Mouse (Mus musculus) embryonic facial prominence, embryonic 13.5 days (tissue): ENCODE results near the gene Stac. TPM values are rescaled to one million over a fixed set of nuclear protein-coding genes. Genes with fewer than 3 reads are reported as not detected.

ENCODE experiments used
- ATAC-seq: fragments of 200-750 bp; cut with Nextera tagmentation; 2 replicates; pipeline ENCODE4 v1.8.0; 2017; ENCODE audit warnings: low read depth; ENCODE audit not compliant: insufficient number of reproducible peaks, insufficient read depth, low FRiP score, low TSS enrichment
- H3K27ac ChIP-seq: fragments of 300-500 bp; sonication (generic); 2 replicates; pipeline ENCODE4 v1.5.1; 2015; ENCODE audit warnings: moderate library complexity, mild to moderate bottlenecking, inconsistent platforms
- H3K27me3 ChIP-seq: fragments of 300-500 bp; sonication (generic); 2 replicates; pipeline ENCODE4 v1.6.1; 2015; ENCODE audit warnings: mild to moderate bottlenecking, inconsistent platforms
- H3K36me3 ChIP-seq: fragments of 300-500 bp; sonication (generic); 2 replicates; pipeline ENCODE4 v1.6.1; 2015; ENCODE audit warnings: mild to moderate bottlenecking, inconsistent platforms
- H3K4me1 ChIP-seq: fragments of 300-500 bp; sonication (generic); 2 replicates; pipeline ENCODE4 v1.6.1; 2015; ENCODE audit warnings: inconsistent platforms
- H3K4me2 ChIP-seq: fragments of 300-500 bp; sonication (generic); 2 replicates; pipeline ENCODE4 v1.6.1; 2015; ENCODE audit warnings: moderate library complexity, mild to moderate bottlenecking, inconsistent platforms
- H3K4me3 ChIP-seq: fragments of 300-500 bp; sonication (generic); 2 replicates; pipeline ENCODE4 v1.5.1; 2015; ENCODE audit warnings: mild to moderate bottlenecking, inconsistent platforms
- H3K9ac ChIP-seq: fragments of 300-500 bp; sonication (generic); 2 replicates; pipeline ENCODE4 v1.6.1; 2015; ENCODE audit warnings: mild to moderate bottlenecking, inconsistent platforms
- H3K9me3 ChIP-seq: fragments of 300-500 bp; sonication (generic); 2 replicates; pipeline ENCODE4 v1.6.1; 2016; ENCODE audit warnings: inconsistent platforms
- WGBS: fragments of 180-500 bp; shearing (Covaris S2); methylation state at CpG from one replicate; pipeline ENCODE4 v1.1.7; 2015; ENCODE audit warnings: mixed read lengths; 5-methylcytosine and 5-hydroxymethylcytosine counted together
- polyA plus RNA-seq: library from polyadenylated mRNA; unstranded; fragments of >200 nt; fragmentation: Nextera tagmentation; extraction: Ambion mirVana; gene quantifications from 2 replicates; pipeline ENCODE4 v1.2.1, GENCODE M21; 2015

Stac gene
- polyA plus RNA-seq, 1 experiment from 2014 or later: 4.5 TPM

GRCm38 (mm10) chr9:111550281-111550962, 139.7 kb downstream of the Stac start:
- no peak overlapping the region for H3K4me2 ChIP-seq
- no peak for ATAC-seq
- 79% methylated on average over 21 of the region's 21 CpGs for whole genome bisulfite sequencing

GRCm38 (mm10) chr9:111542663-111543062, 147.5 kb downstream of the Stac start:
- no peak overlapping the region for H3K27ac ChIP-seq
- H3K27me3 ChIP-seq: no peaks in the 10 kb centered on the region
- H3K36me3 ChIP-seq: no peaks in the 10 kb centered on the region
- H3K9ac ChIP-seq: no peak overlapping the region
- H3K4me3 ChIP-seq: no peak overlapping the region
- no peak overlapping the region for H3K4me2 ChIP-seq
- no peaks in the 10 kb centered on the region for H3K9me3 ChIP-seq
- no peak for ATAC-seq
- 78% methylated on average over 6 of the region's 6 CpGs for WGBS
- H3K4me1 ChIP-seq: peaks cover 9% of the 10 kb centered on the region

More at GRCm38 (mm10) chr9:111550281-111550962, 139.7 kb downstream of the Stac start:
- Histone ChIP-seq H3K27ac (no peak overlapping the region), H3K27me3 (no peaks in the 10 kb centered on the region), H3K4me1 (peaks cover 13% of the 10 kb centered on the region), H3K4me3 (no peak overlapping the region), H3K36me3 (no peaks in the 10 kb centered on the region), H3K9ac (no peak overlapping the region), H3K9me3 (no peaks in the 10 kb centered on the region)

GRCm38 (mm10) chr9:111535445-111536064, 154.6 kb downstream of the Stac start:
- H3K4me1 ChIP-seq: no peaks in the 10 kb centered on the region
- no peak for ATAC-seq
- H3K9me3 ChIP-seq: no peaks in the 10 kb centered on the region
- no peaks in the 10 kb centered on the region for H3K27me3 ChIP-seq
- 81% methylated on average over 8 of the region's 8 CpGs for WGBS
- H3K36me3 ChIP-seq: no peaks in the 10 kb centered on the region
- H3K4me3 ChIP-seq: no peak overlapping the region
- no peak overlapping the region for H3K9ac ChIP-seq
- no peak overlapping the region for H3K27ac ChIP-seq
- no peak overlapping the region for H3K4me2 ChIP-seq

- no peaks in the 10 kb centered on the region for H3K4me1 ChIP-seq
- no peak for ATAC-seq
- H3K4me3 ChIP-seq: no peak overlapping the region
- no peaks in the 10 kb centered on the region for H3K36me3 ChIP-seq
- no peak overlapping the region for H3K9ac ChIP-seq
- no peaks in the 10 kb centered on the region for H3K27me3 ChIP-seq
- no peaks in the 10 kb centered on the region for H3K9me3 ChIP-seq
- H3K27ac ChIP-seq: no peak overlapping the region
- H3K4me2 ChIP-seq: no peak overlapping the region
- WGBS: 80% methylated on average over 7 of the region's 7 CpGs
Observed at GRCm38 (mm10) chr9:111534744-111535423, 155.3 kb downstream of the Stac start.

DNA sequence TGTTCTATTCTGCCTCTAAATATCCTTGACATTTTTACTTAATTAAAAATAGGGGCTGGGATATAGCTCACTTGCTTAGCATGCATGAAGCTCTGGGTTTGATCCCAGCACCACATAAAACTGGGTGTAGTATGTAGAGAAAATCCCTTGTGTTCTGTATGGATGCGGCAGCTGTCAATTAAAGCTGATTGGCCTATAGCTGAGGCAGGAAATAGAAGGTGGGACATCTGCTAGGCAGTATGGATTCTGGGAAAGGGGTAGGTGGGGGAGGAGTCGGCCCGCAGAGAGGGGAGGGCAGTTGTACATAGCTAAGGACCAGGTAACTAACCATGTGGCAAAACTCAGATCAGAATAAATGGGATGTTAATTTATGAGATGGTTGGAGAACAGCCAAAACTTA, 166.3 kb downstream of the Stac start:
- WGBS: 93% methylated on average over 3 of the region's 3 CpGs
- no peak overlapping the region for H3K9ac ChIP-seq
- ATAC-seq: no peak

GRCm38 (mm10) chr9:111523111-111523510, 167.0 kb downstream of the Stac start:
- H3K9me3 ChIP-seq: no peaks in the 10 kb centered on the region
- H3K27ac ChIP-seq: no peak overlapping the region
- WGBS: 90% methylated on average over 11 of the region's 11 CpGs
- no peaks in the 10 kb centered on the region for H3K36me3 ChIP-seq
- H3K4me3 ChIP-seq: no peak overlapping the region
- H3K9ac ChIP-seq: no peak overlapping the region
- H3K27me3 ChIP-seq: no peaks in the 10 kb centered on the region
- no peak overlapping the region for H3K4me2 ChIP-seq
- H3K4me1 ChIP-seq: no peaks in the 10 kb centered on the region
- no peak for ATAC-seq

More for the DNA sequence above, 166.3 kb downstream of the Stac start:
- Histone ChIP-seq H3K36me3 (no peaks in the 10 kb centered on the region), H3K27me3 (no peaks in the 10 kb centered on the region), H3K4me3 (no peak overlapping the region), H3K27ac (no peak overlapping the region), H3K4me2 (no peak overlapping the region), H3K4me1 (no peaks in the 10 kb centered on the region), H3K9me3 (no peaks in the 10 kb centered on the region)

- Histone ChIP-seq H3K4me2 (no peak overlapping the region), H3K9ac (no peak overlapping the region), H3K27me3 (no peaks in the 10 kb centered on the region), H3K4me3 (no peak overlapping the region), H3K36me3 (no peaks in the 10 kb centered on the region), H3K9me3 (no peaks in the 10 kb centered on the region), H3K27ac (no peak overlapping the region), H3K4me1 (no peaks in the 10 kb centered on the region)
- WGBS: 91% methylated on average over 7 of the region's 7 CpGs
- ATAC-seq: no peak
Observed at GRCm38 (mm10) chr9:111522226-111522625, 167.9 kb downstream of the Stac start.

DNA sequence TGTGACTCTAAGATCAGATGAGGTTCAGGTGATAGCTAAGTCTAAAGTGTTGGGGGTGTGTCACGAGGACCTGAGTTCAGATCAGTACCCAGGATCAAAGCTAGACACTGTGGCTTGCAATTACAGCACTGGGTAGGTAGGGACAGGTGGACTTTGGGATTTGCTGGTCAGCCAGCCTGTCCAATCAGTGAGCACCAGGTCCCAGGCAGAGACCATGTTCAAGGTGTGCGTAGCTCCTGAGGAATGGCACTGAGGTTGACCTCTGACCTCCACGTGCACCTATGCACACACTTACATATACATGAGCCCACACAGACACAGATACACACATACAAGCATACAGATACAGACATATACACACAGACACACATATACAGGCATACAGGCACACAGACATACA, 174.6 kb downstream of the Stac start:
- no peaks in the 10 kb centered on the region for H3K36me3 ChIP-seq
- no peaks in the 10 kb centered on the region for H3K27me3 ChIP-seq
- H3K4me2 ChIP-seq: no peak overlapping the region
- no peak overlapping the region for H3K27ac ChIP-seq
- WGBS: 83% methylated on average over 3 of the region's 3 CpGs
- no peak overlapping the region for H3K9ac ChIP-seq
- H3K9me3 ChIP-seq: no peaks in the 10 kb centered on the region
- no peaks in the 10 kb centered on the region for H3K4me1 ChIP-seq
- ATAC-seq: no peak
- H3K4me3 ChIP-seq: no peak overlapping the region

DNA sequence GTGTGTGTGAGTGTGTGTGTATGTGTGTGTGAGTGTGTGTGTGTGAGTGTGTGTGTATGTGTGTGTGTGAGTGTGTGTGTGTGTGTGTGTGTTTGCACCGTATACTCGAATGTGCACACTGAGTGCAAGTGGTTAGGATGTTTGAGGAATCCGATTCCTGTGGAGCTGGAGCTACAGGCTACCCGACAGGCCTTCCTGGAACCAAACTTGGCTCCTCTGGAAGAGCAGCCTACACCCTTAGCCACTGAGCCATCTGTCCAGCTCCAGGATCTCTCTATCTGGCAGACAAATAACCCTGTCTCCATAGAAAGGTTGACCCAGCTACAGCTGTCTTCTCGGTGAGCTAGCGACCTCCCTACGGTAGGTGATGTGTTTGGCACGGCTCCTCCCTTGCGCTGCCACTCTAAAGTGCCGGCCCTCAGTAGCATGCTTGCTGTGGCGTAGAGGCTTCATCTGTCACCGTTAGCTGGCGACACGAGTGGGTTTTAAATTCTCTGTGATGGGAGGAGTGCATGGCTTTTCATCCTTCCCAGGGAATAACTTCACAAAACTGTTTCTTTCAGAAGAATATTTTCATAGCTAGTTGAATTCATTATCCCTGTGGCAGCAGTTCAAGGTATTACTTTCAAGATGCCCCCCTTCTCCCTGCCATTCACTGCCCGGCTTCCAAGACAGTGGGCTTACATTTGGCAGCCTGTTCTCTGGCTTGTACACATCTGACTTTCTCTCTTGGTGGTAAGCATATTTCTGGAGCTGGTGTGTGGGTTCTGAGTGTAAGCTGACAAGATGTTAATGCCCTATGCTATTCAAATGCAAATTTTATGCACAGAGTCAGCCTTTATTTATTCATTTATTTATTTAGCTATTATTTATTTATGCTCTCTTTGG, 175.3 kb downstream of the Stac start:
- no peak for ATAC-seq
- Histone ChIP-seq H3K4me1 (no peaks in the 10 kb centered on the region), H3K9me3 (no peaks in the 10 kb centered on the region), H3K4me3 (no peak overlapping the region), H3K27ac (no peak overlapping the region; the same call in 1 of the 2 replicates), H3K27me3 (no peaks in the 10 kb centered on the region), H3K9ac (no peak overlapping the region), H3K4me2 (no peak overlapping the region), H3K36me3 (no peaks in the 10 kb centered on the region)
- 75% methylated on average over 15 of the region's 15 CpGs for WGBS
